Mouse (Mus musculus) macrophage (primary cell): ENCODE results near the gene Cd68. TPM values are rescaled to one million over a fixed set of nuclear protein-coding genes. Genes with fewer than 3 reads are reported as not detected.

ENCODE experiments used
- H3K27ac ChIP-seq: fragments of 350-480 bp; formaldehyde crosslinking; 2 replicates; pipeline ENCODE4 v1.9.0; 2021
- H3K36me3 ChIP-seq: fragments of 350-480 bp; formaldehyde crosslinking; 2 replicates; pipeline ENCODE4 v1.9.0; 2021; ENCODE audit errors: inconsistent target
- H3K4me3 ChIP-seq: fragments of 350-480 bp; formaldehyde crosslinking; 2 replicates; pipeline ENCODE4 v1.9.0; 2021; ENCODE audit errors: inconsistent target
- H3K79me2 ChIP-seq: fragments of 350-480 bp; formaldehyde crosslinking; 2 replicates; pipeline ENCODE4 v1.9.0; 2021; ENCODE audit errors: inconsistent target
- WGBS: methylation state at CpG from one replicate; pipeline ENCODE4 v1.1.7; 2026; ENCODE audit warnings: inconsistent platforms; ENCODE audit not compliant: missing documents; 5-methylcytosine and 5-hydroxymethylcytosine counted together
- polyA plus RNA-seq: library from polyadenylated mRNA; stranded (reverse); fragments of 250-400 nt; gene quantifications from 3 replicates; pipeline ENCODE4 v1.2.4, GENCODE M21; 2018; ENCODE audit warnings: inconsistent platforms

Cd68 gene
- polyA plus RNA-seq, 1 experiment from 2014 or later, result 8,261 TPM

DNA sequence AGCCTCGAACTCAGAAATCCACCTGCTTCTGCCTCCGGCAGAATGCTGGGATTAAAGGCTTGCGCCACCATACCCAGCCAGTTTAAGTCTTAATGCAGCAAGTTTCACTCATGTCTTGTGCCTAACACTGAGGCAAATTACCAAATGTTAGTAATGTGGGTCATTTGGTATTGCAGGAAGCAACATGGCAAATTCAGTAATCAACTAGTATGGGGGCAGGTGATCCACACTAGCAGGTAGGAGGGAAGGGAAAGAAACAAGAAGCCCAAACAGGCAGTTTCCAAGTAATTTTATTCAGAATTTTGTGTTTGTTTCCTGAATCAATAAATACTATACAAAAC lies 682 bp upstream of the Cd68 start:
- WGBS, result 79% methylated on average over 3 of the region's 3 CpGs
- Histone ChIP-seq H3K36me3 (peaks cover 22% of the 10 kb centered on the region; the same call in 1 of the 2 replicates), H3K4me3 (peak overlapping the region; percentile 12; the same call in 1 of the 2 replicates), H3K27ac (peak overlapping the region; percentile 100), H3K79me2 (peaks cover 86% of the 10 kb centered on the region)

DNA sequence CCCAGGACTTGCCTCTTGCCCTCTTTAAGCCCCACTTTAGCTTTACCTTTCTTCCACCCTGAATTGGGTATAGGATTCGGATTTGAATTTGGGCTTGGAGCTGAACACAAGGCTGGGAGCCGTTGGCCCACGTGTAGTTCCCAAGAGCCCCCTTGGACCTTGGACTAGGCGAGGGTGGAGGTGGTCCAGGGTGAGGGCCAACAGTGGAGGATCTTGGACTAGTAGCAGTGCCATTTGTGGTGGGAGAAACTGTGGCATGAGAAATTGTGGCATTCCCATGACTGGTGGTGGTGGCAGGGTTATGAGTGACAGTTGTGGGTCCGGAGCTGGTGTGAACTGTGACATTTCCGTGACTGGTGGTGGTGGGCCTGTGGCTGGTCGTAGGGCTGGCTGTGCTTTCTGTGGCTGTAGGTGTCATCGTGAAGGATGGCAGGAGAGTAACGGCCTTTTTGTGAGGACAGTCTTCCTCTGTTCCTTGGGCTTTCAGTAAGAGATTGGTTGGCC lies 444 bp downstream of the Cd68 start:
- 40% methylated on average over 9 of the region's 9 CpGs for WGBS
- Histone ChIP-seq H3K27ac (peak overlapping the region; percentile 100), H3K4me3 (peak overlapping the region; percentile 88), H3K36me3 (peaks cover 18% of the 10 kb centered on the region; the same call in 1 of the 2 replicates), H3K79me2 (peaks cover 87% of the 10 kb centered on the region)

DNA sequence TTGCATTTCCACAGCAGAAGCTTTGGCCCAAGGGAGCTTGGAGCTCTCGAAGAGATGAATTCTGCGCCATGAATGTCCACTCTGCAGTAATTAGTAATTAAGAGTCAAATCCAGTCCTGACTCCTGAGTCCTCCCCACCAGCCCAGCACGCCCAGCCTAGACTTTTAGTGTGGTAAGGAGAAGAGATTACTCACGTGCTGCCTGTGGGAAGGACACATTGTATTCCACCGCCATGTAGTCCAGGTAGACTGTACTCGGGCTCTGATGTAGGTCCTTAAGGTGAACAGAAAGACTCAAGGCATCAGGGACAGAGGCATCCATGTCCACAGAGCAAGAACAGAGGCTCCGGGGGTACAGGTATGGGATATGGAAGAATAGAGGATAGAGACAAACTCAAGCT lies 1.1 kb downstream of the Cd68 start:
- Histone ChIP-seq H3K79me2 (peaks cover 87% of the 10 kb centered on the region), H3K27ac (peak overlapping the region; percentile 100), H3K36me3 (peaks cover 15% of the 10 kb centered on the region; the same call in 1 of the 2 replicates), H3K4me3 (peak overlapping the region; percentile 88)
- WGBS, result 73% methylated on average over 7 of the region's 7 CpGs

DNA sequence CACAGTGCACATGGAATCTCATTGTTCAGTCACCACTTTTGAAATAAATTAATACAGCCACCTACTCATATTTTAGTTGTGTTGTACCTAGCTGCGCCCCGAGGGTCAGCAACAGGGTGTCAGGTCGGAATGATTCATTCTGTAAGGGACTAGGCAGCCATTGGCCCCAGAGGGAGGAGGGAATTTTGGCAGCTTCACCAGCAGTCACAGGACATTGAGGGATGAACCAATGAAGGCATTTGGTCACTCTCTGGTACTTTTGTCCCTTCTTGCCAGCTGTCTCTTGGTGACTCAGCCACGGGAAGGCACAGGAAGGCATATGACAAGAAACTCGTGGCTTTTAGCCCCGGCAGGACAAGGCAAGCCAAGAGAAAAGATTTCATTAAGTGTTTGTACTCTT lies 2.2 kb downstream of the Cd68 start:
- H3K79me2 ChIP-seq, result peaks cover 87% of the 10 kb centered on the region
- 10% methylated on average over 4 of the region's 6 CpGs for WGBS
- H3K27ac ChIP-seq, result peak overlapping the region; percentile 100
- H3K4me3 ChIP-seq, result peak overlapping the region; percentile 88
- peaks cover 14% of the 10 kb centered on the region; the same call in 1 of the 2 replicates for H3K36me3 ChIP-seq

DNA sequence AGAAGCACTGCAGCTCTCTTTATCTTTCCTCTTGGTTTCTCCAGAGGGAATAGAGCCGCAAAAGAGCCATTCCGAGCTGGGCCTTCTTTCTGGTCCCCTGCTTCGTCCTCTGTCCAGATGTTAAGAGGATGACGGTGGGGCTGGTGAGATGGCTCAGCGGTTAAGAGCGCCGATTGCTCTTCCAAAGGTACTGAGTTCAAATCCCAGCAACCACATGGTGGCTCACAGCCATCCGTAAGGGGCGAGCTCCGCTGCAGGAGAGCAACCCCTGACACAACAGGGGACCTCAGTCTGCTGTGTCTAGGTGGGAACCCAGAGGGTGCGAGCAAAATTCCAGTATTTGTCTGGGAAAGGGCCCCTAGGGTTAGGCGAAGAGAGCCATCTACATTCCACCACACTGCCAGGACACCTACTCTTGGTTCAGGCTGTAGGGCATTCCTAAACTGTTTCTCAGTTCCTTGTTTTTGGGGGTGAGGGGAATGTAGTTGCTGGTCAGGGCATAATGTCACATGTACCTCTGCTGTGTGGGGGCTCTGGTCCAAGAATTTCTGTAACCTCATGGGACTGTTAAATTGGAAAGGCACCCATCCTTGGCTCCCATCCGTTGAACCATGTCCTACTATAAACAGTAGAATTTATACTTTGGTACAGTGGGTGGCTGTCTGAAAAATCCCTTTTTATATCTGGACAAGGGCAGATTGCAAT lies 2.8 kb downstream of the Cd68 start:
- Histone ChIP-seq H3K79me2 (peaks cover 86% of the 10 kb centered on the region), H3K4me3 (peak overlapping the region; percentile 88), H3K27ac (peak overlapping the region; percentile 100), H3K36me3 (peaks cover 16% of the 10 kb centered on the region; the same call in 1 of the 2 replicates)
- 79% methylated on average over 12 of the region's 13 CpGs for WGBS

DNA sequence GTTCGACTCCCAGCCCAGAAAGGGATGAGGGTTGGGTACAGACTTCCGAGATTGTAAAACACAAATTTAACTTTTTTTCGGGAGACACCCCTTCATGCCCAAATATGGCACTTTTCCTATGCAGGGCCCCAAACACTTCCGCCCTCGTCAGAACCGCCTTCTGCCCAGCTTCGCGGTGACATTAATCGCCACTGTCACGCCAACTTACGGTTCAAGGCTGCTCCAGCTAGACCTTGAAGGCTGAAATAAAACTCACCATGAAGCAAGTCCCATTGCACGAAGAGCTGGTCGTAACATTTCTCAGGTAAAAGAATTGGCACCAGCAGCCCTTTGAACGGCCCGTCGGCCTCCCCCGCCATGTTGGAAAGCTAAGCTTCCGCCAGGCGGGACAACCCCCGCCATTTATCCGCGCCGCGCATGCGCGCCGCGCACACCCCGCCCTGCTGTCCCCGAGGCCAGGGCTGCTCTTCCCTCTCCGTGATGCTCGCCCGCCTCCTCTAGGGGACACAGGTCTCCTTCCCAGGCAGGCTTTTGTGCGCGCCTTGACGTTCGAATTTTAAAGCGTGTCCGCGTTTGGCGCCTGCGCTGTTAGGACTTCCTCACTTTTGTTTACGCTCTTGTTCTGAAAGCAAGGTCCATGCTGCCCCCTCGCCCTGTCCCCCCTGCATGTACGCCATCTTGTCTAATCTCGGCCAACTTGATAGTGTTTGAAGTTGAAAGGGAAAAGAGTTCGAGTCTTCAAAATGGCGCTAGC lies 3.6 kb downstream of the Cd68 start, which contains the start of gene Mpdu1:
TSS of gene Mpdu1 (minus strand) at position 430 of the 754 bp plus-strand sequence.
- WGBS, result under 1% methylated on average over 44 of the region's 48 CpGs
- H3K27ac ChIP-seq, result peak within 1 kb of the TSS; percentile 100
- peak within 1 kb of the TSS; percentile 88 for H3K4me3 ChIP-seq
- peaks cover 86% of the 10 kb centered on the region for H3K79me2 ChIP-seq
- peaks cover 22% of the 10 kb centered on the region; the same call in 1 of the 2 replicates for H3K36me3 ChIP-seq

DNA sequence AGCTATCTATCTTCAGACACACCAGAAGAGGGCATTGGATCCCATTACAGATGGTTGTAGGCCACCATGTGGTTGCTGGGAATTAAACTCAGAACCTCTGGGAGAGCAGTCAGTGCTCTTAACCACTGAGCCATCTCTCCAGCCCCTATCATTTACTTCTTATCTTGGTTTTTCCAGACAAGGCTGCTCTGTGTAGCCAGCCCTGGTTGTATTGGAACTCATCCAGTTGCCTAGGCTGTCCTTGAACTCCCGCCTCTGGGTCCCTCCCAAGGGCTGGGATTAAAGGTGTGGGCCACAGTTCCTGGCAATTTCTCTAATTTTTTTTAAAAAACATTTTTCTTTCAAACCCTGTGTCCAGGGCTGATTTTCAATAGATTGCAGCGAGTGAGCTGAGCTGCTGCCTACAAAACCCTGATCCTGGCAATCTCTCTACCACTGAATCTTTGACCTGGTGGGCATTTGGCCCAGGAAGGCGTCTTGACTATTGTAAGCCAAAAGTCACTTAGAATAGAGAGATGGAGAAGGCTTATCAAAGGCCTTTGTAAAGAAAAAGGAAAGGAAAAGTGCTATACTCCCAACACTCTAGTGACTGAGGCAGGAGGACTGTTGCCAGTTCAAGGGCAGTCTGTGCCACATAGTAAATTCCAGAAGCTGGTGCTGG lies 4.6 kb downstream of the Cd68 start:
- Histone ChIP-seq H3K4me3 (peak overlapping the region; percentile 88), H3K79me2 (peaks cover 77% of the 10 kb centered on the region), H3K27ac (peak overlapping the region; percentile 100), H3K36me3 (peaks cover 30% of the 10 kb centered on the region; the same call in 1 of the 2 replicates)
- 89% methylated on average over 3 of the region's 3 CpGs for WGBS

DNA sequence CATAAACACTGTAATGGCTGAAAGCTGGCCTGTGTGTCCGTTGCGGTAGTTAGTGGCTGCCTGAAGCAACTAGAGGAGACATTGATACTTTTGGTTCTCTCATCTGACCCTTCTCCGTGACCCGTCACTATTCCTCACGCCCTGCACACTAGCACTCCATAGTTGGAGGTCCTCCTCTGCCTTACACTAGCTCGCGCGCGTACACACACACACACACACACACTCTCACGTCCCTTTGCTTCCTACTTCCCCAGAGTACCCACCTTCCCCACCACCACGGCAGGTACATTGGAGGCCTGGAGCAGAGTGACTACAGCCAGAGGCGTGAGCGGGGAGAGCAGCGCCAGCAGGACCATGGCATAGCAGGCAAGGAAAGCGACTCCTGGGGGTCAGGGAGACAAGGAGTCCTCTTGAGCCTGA lies 8.5 kb downstream of the Cd68 start:
- H3K4me3 ChIP-seq, result no peak overlapping the region
- peaks cover 39% of the 10 kb centered on the region; the same call in 1 of the 2 replicates for H3K36me3 ChIP-seq
- WGBS, result 79% methylated on average over 10 of the region's 15 CpGs
- H3K27ac ChIP-seq, result no peak overlapping the region
- peaks cover 45% of the 10 kb centered on the region for H3K79me2 ChIP-seq

DNA sequence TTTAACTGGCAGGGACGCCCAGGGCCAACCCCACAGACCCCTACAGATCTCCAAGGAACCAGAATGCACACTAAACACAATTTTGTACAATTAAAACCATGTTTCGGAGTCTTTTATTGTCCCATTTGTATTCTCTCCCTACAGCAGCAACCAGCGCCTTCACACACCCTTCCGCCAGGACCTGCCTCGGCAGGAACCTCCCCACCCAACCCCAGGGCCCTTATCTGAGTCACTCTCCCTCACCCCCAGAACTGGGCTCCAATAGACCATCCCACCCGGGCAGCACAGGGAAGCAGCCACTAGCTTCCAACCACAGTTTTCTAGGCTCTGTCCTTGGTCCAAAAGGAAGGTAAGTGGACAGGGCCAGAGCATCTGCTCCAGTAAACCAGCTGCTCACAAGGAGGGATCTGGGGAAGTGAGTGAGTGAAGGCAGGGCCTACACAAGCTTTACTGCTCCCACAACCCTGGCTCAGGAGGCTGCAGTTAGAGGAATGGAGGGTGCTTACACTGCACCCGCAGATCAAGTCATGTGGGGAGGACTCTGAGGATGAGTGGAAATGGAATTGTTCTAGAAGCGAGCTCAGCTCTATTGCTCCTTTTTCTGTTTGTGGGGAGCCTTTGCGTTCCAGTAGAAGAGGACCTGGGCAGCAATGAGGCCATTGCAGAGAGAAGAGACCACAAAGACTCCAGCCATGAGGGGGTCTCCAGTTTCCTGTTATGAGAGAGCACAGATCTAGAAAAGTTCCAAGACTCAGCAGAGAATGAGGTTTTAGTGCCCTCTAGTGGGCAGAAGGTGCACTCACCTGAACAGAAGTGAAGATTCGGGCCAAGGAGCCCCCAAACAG lies 9.1 kb downstream of the Cd68 start:
- Histone ChIP-seq H3K79me2 (peaks cover 44% of the 10 kb centered on the region), H3K4me3 (no peak overlapping the region), H3K36me3 (peaks cover 45% of the 10 kb centered on the region; the same call in 1 of the 2 replicates), H3K27ac (no peak overlapping the region)
- WGBS, result 79% methylated on average over 10 of the region's 10 CpGs

DNA sequence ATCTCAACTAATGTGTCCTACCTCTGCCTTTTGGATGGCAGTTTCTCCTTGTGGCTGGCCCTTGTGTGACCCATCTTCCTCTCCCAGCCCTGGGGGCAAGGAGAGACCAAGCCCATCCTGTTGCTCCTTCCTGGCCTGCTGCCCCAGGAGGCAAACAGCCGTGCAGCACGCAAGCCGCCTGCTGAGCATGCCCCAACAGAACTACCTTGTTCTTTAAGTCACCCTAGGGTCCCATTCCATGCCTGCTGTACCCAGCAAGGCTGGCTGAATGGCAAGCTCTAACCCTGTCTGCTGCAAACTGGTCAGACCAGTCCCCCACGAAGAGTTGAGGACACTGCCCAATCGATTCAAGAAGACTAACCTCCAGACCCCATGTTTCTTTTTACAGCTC lies 9.9 kb downstream of the Cd68 start:
- 96% methylated on average over 5 of the region's 5 CpGs for WGBS
- H3K36me3 ChIP-seq, result peaks cover 50% of the 10 kb centered on the region; the same call in 1 of the 2 replicates
- peaks cover 36% of the 10 kb centered on the region for H3K79me2 ChIP-seq
- H3K4me3 ChIP-seq, result no peak overlapping the region
- H3K27ac ChIP-seq, result no peak overlapping the region

DNA sequence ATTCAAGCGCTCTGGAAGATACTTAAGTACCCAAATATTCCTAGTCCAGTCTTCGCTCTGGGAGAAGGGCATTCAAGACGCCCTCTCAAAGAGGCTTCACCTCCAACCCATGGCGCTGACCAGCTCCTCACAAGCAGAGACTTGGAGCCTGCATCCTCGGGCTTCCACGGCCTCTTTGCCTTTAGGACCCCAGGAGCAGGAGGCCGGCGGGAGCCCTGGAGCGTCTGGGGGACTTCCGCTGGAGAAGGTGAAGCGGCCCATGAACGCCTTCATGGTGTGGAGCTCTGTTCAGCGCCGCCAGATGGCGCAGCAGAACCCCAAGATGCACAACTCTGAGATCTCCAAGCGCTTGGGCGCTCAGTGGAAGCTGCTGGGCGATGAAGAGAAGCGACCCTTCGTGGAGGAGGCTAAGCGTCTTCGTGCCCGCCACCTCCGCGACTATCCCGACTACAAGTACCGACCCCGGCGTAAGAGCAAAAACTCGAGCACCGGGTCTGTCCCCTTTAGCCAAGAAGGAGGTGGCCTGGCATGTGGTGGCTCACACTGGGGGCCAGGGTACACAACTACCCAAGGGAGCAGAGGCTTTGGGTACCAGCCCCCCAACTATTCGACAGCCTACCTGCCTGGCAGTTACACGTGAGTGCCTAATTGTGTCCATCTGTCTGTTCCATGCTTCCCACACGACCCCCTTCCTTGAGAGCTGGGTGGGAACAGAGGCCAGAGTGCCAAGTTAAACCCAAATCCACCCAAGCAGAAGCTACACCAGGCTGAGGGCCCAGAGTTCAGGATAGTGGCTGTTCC lies 10.5 kb downstream of the Cd68 start, which contains the start of gene Sox15:
TSS of gene Sox15 (plus strand) at position 51 of the 801 bp plus-strand sequence.
- H3K36me3 ChIP-seq, result peaks cover 56% of the 10 kb centered on the region; the same call in 1 of the 2 replicates
- 79% methylated on average over 31 of the region's 34 CpGs for WGBS
- H3K79me2 ChIP-seq, result peaks cover 30% of the 10 kb centered on the region
- H3K4me3 ChIP-seq, result no peak within 1 kb of the TSS
- H3K27ac ChIP-seq, result peak within 1 kb of the TSS; percentile 46

DNA sequence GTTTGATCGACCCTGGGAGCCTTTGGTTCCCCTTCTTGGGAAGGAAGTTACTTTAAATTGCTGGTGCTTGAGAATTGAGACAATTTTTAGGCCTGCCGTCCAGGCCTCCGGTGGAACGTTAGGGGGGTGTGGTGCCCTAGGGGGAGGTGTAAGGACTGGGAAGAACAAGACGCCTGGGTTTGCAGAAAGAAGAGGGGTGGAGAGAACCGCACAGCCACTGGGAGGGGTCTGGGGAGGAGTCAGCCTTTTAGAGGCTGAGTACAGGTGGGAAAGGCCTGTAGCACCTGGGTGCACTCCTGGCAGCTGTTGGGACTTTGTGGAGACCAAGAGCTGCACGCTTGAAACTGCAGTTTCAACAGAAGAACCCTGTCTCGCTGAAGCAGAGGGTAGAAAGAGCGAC lies 11.2 kb downstream of the Cd68 start:
- H3K4me3 ChIP-seq, result no peak overlapping the region
- peak overlapping the region; percentile 46 for H3K27ac ChIP-seq
- H3K79me2 ChIP-seq, result peaks cover 23% of the 10 kb centered on the region
- 40% methylated on average over 9 of the region's 9 CpGs for WGBS
- peaks cover 63% of the 10 kb centered on the region for H3K36me3 ChIP-seq

DNA sequence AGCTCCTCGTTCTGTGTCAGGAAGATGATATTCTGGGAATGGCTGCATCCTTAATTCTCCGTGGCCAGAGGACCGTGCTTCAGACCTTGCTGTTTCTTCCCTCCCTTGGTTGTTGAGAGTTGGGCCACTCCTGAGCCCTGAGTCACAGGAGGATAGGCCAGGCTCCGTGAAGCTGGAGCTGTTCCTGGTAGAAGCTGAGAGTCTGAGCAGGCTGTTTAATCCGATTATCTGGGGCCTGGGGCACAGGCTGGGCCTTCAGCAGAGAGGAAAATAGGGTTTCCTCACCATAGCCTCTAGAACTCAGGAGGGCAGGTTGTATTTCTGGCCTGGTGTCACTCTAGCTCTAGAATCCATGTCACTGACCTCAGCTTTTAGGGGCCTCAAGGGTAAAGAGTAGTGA lies 12.6 kb downstream of the Cd68 start:
- H3K36me3 ChIP-seq, result peaks cover 64% of the 10 kb centered on the region
- no peak overlapping the region for H3K4me3 ChIP-seq
- peaks cover 9% of the 10 kb centered on the region for H3K79me2 ChIP-seq
- 96% methylated on average over 5 of the region's 5 CpGs for WGBS
- H3K27ac ChIP-seq, result no peak overlapping the region
